Mouse (Mus musculus) embryonic fibroblast, embryonic 13.5 days (primary cell): Measurements from ENCODE around the gene 2410004B18Rik. TPM values are rescaled to one million over a fixed set of nuclear protein-coding genes. Genes with fewer than 3 reads are reported as not detected.

Source experiments
- H3K27ac ChIP-seq: 2 replicates; pipeline ENCODE4 v1.5.1; 2012; ENCODE audit warnings: low read length, control low read depth, inconsistent platforms; ENCODE audit not compliant: insufficient read depth
- H3K4me1 ChIP-seq: 2 replicates; pipeline ENCODE4 v1.6.1; 2011; ENCODE audit warnings: low read length; ENCODE audit not compliant: control insufficient read depth, insufficient read depth
- H3K4me3 ChIP-seq: 2 replicates; pipeline ENCODE4 v1.5.1; 2011; ENCODE audit warnings: mild to moderate bottlenecking, control low read depth, low read length; ENCODE audit not compliant: insufficient read depth
- CTCF ChIP-seq: IDR thresholded peaks from 2 replicates; pipeline ENCODE4 v1.5.1; 2011; ENCODE audit warnings: mild to moderate bottlenecking, control low read depth, low read length, moderate library complexity, borderline replicate concordance; ENCODE audit not compliant: insufficient read depth
- POLR2A ChIP-seq: IDR thresholded peaks from 2 replicates; pipeline ENCODE4 v1.6.1; 2011; ENCODE audit warnings: low read depth, mild to moderate bottlenecking, control low read depth, low read length, moderate library complexity
- polyA plus RNA-seq: library from polyadenylated mRNA; stranded (reverse); fragments of >200 nt; gene quantifications from 2 replicates; pipeline ENCODE4 v1.2.4, GENCODE M21; 2011; ENCODE audit warnings: low read depth; ENCODE audit not compliant: missing spikeins, insufficient read length

Gene 2410004B18Rik
- polyA plus RNA-seq: 20.8 and 24.9 TPM in 2 replicates

DNA sequence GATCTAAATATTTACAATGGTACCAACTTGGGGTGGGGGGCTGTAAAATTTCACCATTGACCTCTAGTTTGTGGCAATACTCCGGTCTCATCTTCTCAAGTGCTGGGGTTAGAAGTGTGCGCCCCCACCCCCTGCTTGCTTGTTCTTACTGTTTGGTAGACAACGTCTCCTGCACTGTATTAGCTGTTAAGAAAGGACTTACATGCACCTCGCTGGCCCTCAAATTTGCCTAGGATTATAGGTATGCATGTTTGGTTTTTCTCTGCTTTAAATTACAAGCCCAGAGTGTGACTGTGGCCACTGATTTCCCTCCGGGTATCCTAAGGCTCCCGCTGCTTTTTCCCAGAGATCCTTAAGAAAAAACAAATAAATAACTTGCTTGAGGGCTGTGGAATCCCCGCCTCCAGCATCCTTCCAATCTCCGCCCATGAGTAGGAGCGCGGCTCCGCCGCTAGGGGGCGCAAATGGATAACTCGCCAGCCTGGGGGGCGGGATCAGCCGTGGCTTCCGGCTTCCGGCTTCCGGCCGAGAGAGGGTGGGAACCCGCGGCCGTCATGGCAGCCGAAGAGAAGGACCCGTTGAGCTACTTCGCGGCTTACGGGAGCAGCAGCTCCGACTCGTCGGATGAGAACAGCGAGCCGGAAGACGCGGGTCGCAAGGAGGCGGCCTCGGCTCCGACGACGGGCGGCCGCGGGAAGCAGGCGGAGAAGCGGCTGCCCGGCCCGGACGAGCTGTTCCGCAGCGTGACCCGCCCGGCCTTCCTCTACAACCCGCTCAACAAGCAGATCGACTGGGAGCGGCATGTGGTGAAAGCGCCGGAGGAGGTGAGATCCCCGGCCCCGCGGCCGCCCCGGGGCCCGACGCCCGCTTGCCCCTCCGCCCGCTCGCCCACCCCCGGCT, at the start of gene 2410004B18Rik:
2410004B18Rik (plus strand) TSS at position 510 of the 900 bp plus-strand sequence.
- peak; percentile 91 for TF ChIP-seq POLR2A
- TF ChIP-seq CTCF: peak; percentile 49
- H3K4me3 ChIP-seq: peak within 1 kb of the TSS; percentile 75
- H3K27ac ChIP-seq: no peak within 1 kb of the TSS
- H3K4me1 ChIP-seq: peaks cover 8% of the 10 kb centered on the region

- Histone ChIP-seq H3K4me1 (peaks cover 17% of the 10 kb centered on the region), H3K4me3 (no peak overlapping the region), H3K27ac (no peak overlapping the region)
- TF ChIP-seq POLR2A: no peak
- TF ChIP-seq CTCF: no peak
These were observed 47.3 kb upstream of the 2410004B18Rik start for GRCm38 (mm10) chr3:145890346-145891132.

- Histone ChIP-seq H3K27ac (peak overlapping the region; percentile 86), H3K4me1 (peaks cover 8% of the 10 kb centered on the region), H3K4me3 (no peak overlapping the region)
- TF ChIP-seq CTCF (no peak), POLR2A (no peak)
These were observed 45.4 kb upstream of the 2410004B18Rik start for GRCm38 (mm10) chr3:145892451-145892850.

GRCm38 (mm10) chr3:145894131-145894530, 43.7 kb upstream of the 2410004B18Rik start:
- H3K27ac ChIP-seq: no peak overlapping the region
- peaks cover 3% of the 10 kb centered on the region; the same call in 1 of the 2 replicates for H3K4me1 ChIP-seq
- TF ChIP-seq CTCF (no peak), POLR2A (no peak)
- no peak overlapping the region for H3K4me3 ChIP-seq

- Histone ChIP-seq H3K27ac (no peak overlapping the region), H3K4me3 (no peak overlapping the region), H3K4me1 (no peaks in the 10 kb centered on the region)
- TF ChIP-seq CTCF (no peak), POLR2A (no peak)
These were observed 40.1 kb upstream of the 2410004B18Rik start for GRCm38 (mm10) chr3:145897749-145898148.

- TF ChIP-seq POLR2A: no peak
- TF ChIP-seq CTCF: no peak
- Histone ChIP-seq H3K27ac (no peak overlapping the region), H3K4me1 (no peaks in the 10 kb centered on the region; the same call in 1 of the 2 replicates), H3K4me3 (no peak overlapping the region)
These were observed 38.0 kb upstream of the 2410004B18Rik start for GRCm38 (mm10) chr3:145899832-145900231.

DNA sequence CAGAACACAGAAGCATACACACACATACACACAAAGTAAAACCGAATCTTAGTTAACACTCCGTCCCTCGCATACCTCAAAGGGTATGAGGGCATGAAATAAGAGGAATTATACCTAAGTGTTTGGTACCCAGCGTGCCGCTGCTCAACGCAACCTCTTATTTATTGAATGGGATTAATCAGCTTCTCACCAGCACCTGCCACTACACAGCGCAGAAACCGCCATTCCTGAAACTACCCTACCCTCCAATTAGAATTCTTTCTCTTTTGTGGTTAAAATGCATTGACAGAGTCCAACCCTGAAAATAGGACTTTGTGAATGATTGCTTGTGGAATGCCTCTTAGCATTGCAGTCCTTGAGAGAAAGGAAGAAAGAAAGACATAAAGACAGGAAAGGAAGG, 34.3 kb upstream of the 2410004B18Rik start:
- Histone ChIP-seq H3K4me3 (no peak overlapping the region), H3K4me1 (no peaks in the 10 kb centered on the region; the same call in 1 of the 2 replicates), H3K27ac (no peak overlapping the region)
- TF ChIP-seq CTCF (no peak), POLR2A (no peak)

DNA sequence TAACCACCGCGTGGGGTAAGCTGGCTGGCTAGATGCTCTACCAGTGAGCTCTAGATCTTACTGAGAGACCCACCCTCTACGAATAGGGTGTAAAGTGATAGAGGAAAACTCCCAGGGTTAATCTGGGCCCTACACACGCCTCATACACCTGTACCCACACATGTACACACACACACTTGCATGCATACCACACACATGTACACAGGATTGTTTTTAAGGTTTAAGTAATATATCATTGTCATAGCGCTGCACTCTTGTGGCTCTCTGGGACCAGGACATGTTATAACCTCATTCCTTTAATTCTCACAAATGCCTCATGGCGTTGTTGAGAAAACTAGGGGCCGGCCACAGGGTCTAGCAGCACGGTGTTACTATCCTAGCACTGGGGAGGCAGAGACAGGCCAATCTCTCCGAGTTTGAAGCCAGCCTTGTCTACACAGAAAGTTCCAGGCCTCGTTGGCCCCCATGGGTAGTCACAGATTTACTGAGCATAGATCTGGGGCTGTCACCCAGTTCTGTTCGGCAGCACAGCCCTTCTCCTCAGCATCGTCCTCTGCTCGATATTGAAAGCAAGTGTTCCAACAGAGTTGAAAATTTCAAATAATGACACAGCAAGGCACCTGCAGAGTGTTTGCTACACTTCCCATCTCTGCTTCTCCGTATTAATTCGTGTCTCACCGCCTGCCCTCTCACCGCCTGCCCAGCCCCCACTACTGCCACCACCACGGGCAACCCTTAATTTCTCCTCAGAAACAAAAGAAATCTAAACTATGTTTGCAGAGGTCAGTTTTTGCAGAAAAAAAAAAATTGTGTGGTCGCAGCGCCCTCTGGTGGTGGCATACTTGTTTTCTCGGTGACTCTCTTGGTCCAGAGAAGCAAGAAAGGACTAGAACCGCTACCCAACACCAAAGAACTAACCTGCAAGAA, 32.7 kb upstream of the 2410004B18Rik start:
- Histone ChIP-seq H3K4me1 (no peaks in the 10 kb centered on the region; the same call in 1 of the 2 replicates), H3K27ac (no peak overlapping the region), H3K4me3 (no peak overlapping the region)
- TF ChIP-seq CTCF: no peak; the same call in 1 of the 2 replicates
- TF ChIP-seq POLR2A: no peak

DNA sequence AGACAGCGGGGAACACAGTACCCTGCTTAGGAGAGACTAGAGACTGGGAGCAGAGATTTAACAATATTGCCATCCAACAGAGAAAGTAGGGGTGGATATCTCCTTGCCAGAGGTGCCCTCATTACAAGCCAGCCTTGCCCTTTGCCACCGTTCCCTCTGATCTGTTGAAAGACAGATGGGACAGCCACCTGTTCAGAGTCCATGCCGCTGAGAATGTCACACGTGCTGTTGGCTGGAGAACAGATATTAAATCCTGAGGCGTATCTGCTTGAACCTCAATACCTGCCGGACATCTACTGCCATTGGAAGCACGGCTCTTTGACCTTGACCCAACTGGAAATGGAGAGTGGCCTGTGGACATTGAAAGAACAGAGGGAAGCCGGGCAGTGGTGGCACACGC, 31.2 kb upstream of the 2410004B18Rik start:
- Histone ChIP-seq H3K27ac (no peak overlapping the region), H3K4me1 (no peaks in the 10 kb centered on the region; the same call in 1 of the 2 replicates), H3K4me3 (no peak overlapping the region)
- TF ChIP-seq POLR2A (no peak), CTCF (no peak)
